Mouse (Mus musculus) cerebellum, adult 2 months (tissue): ENCODE data around the gene Cep128.

ENCODE experiments used
- CTCF ChIP-seq: fragments of 200-500 bp; IDR thresholded peaks from 2 replicates; pipeline ENCODE4 v1.5.1; 2011; ENCODE audit warnings: low read depth, mild to moderate bottlenecking, control low read depth, low read length, moderate library complexity, borderline replicate concordance; ENCODE audit not compliant: insufficient read depth
- POLR2A ChIP-seq: fragments of 200-500 bp; IDR thresholded peaks from 2 replicates; pipeline ENCODE4 v1.6.1; 2011; ENCODE audit warnings: low read length, control low read depth, borderline replicate concordance; ENCODE audit not compliant: insufficient read depth

- TF ChIP-seq POLR2A (no peak), CTCF (no peak)
Measured at GRCm38 (mm10) chr12:90997539-90997938, 386.7 kb downstream of the Cep128 start.
